Mouse (Mus musculus) MEL (cell line): ENCODE data around the gene Med21. TPM values are rescaled to one million over a fixed set of nuclear protein-coding genes. Genes with fewer than 3 reads are reported as not detected.

Source experiments
- DNase-seq: peaks from one replicate; pipeline ENCODE4 v3.0.0; 2011; ENCODE audit warnings: low read depth, low spot score
- H3K27ac ChIP-seq: 2 replicates; pipeline ENCODE4 v1.5.1; 2012; ENCODE audit warnings: low read depth, mild to moderate bottlenecking, control low read depth, low read length, moderate library complexity; ENCODE audit not compliant: control insufficient read depth
- H3K27me3 ChIP-seq, 2 experiments: fragments of 150-350 bp in 1 of 2; sonication (generic) in 1 of 2; 2 replicates each; pipeline ENCODE4 v1.6.1; 2012; ENCODE audit warnings: low read length in 2 of 2, mild to moderate bottlenecking in 2 of 2, improper control_type of control experiment in 1 of 2, moderate library complexity in 1 of 2; ENCODE audit not compliant: insufficient read depth in 2 of 2, control insufficient read depth in 1 of 2
- H3K36me3 ChIP-seq, 2 experiments: 2 replicates each; pipeline ENCODE4 v1.6.1; 2012 to 2014; ENCODE audit warnings: low read length in 2 of 2, improper control_type of control experiment in 1 of 2, inconsistent platforms in 1 of 2, mild to moderate bottlenecking in 1 of 2; ENCODE audit not compliant: insufficient read depth in 2 of 2, control insufficient read depth in 1 of 2
- H3K4me1 ChIP-seq, 2 experiments: fragments of 150-350 bp in 1 of 2; sonication (generic) in 1 of 2; 2 replicates each; pipeline ENCODE4 v1.6.1; 2012; ENCODE audit warnings: low read length in 2 of 2, improper control_type of control experiment in 1 of 2, mild to moderate bottlenecking in 1 of 2; ENCODE audit not compliant: insufficient read depth in 2 of 2, control insufficient read depth in 1 of 2
- H3K4me3 ChIP-seq, 2 experiments: fragments of 150-350 bp in 1 of 2; sonication (generic) in 1 of 2; 2 replicates each; pipeline ENCODE4 v1.5.1; 2012; ENCODE audit warnings: low read depth in 2 of 2, low read length in 2 of 2, mild to moderate bottlenecking in 2 of 2, moderate library complexity in 2 of 2, control low read depth in 1 of 2, improper control_type of control experiment in 1 of 2; ENCODE audit not compliant: control insufficient read depth in 1 of 2, insufficient read depth in 1 of 2
- H3K79me2 ChIP-seq: 2 replicates; pipeline ENCODE4 v1.6.1; 2012; ENCODE audit warnings: mild to moderate bottlenecking, low read length, moderate library complexity; ENCODE audit not compliant: control insufficient read depth, poor library complexity, insufficient read depth
- H3K9ac ChIP-seq: 2 replicates; pipeline ENCODE4 v1.6.1; 2012; ENCODE audit warnings: low read depth, mild to moderate bottlenecking, control low read depth, low read length, moderate library complexity; ENCODE audit not compliant: control insufficient read depth, poor library complexity, severe bottlenecking
- H3K9me3 ChIP-seq: fragments of 150-350 bp; sonication (generic); replicated peaks from 2 replicates; pipeline ENCODE4 v1.6.1; 2012; ENCODE audit warnings: mild to moderate bottlenecking, low read length, improper control_type of control experiment, moderate library complexity; ENCODE audit not compliant: insufficient read depth
- CHD2 ChIP-seq: IDR thresholded peaks from 2 replicates; pipeline ENCODE4 v1.6.1; 2011; ENCODE audit warnings: low read length, improper control_type of control experiment
- ELF1 ChIP-seq: IDR thresholded peaks from 2 replicates; pipeline ENCODE4 v1.6.1; 2014; ENCODE audit warnings: low read depth, mild to moderate bottlenecking, inconsistent platforms, low read length, improper control_type of control experiment, moderate library complexity
- EP300 ChIP-seq, 2 experiments: IDR thresholded peaks; 2 replicates each; pipeline ENCODE4 v1.6.1; 2011; ENCODE audit warnings: improper control_type of control experiment in 2 of 2, low read length in 2 of 2, low read depth in 1 of 2, mild to moderate bottlenecking in 1 of 2
- ETS1 ChIP-seq: IDR thresholded peaks from 2 replicates; pipeline ENCODE4 v1.6.1; 2012; ENCODE audit warnings: low read depth, mild to moderate bottlenecking, inconsistent platforms, low read length, improper control_type of control experiment, moderate library complexity
- GATA1 ChIP-seq: IDR thresholded peaks from 2 replicates; pipeline ENCODE4 v1.6.1; 2011; ENCODE audit warnings: low read depth, low read length, improper control_type of control experiment
- JUND ChIP-seq: IDR thresholded peaks from 2 replicates; pipeline ENCODE4 v1.6.1; 2011; ENCODE audit warnings: low read depth, mild to moderate bottlenecking, improper control_type of control experiment, low read length
- MAFK ChIP-seq: IDR thresholded peaks from 2 replicates; pipeline ENCODE4 v1.6.1; 2011; ENCODE audit warnings: low read depth, mild to moderate bottlenecking, low read length, improper control_type of control experiment, borderline replicate concordance
- MEF2A ChIP-seq: IDR thresholded peaks from 2 replicates; pipeline ENCODE4 v1.6.1; 2014; ENCODE audit warnings: low read depth, mild to moderate bottlenecking, inconsistent platforms, low read length, improper control_type of control experiment; ENCODE audit not compliant: poor library complexity, insufficient replicate concordance, severe bottlenecking; ENCODE audit errors: extremely low read depth
- MXI1 ChIP-seq: IDR thresholded peaks from 2 replicates; pipeline ENCODE4 v1.6.1; 2011; ENCODE audit warnings: mild to moderate bottlenecking, low read depth, low read length, improper control_type of control experiment
- NELFE ChIP-seq: IDR thresholded peaks from 2 replicates; pipeline ENCODE4 v1.6.1; 2011; ENCODE audit warnings: low read depth, low read length, improper control_type of control experiment
- POLR2AphosphoS2 ChIP-seq: IDR thresholded peaks from 2 replicates; pipeline ENCODE4 v1.6.1; 2011; ENCODE audit warnings: low read length, improper control_type of control experiment
- POLR2AphosphoS5 ChIP-seq: IDR thresholded peaks from 2 replicates; pipeline ENCODE4 v1.6.1; 2012; ENCODE audit warnings: low read depth, borderline replicate concordance, mild to moderate bottlenecking, inconsistent platforms, low read length, moderate library complexity, mixed read lengths
- SIN3A ChIP-seq: IDR thresholded peaks from 2 replicates; pipeline ENCODE4 v1.6.1; 2012; ENCODE audit warnings: low read length, improper control_type of control experiment, inconsistent platforms
- SMC3 ChIP-seq: IDR thresholded peaks from 2 replicates; pipeline ENCODE4 v1.6.1; 2011; ENCODE audit warnings: low read depth, low read length, improper control_type of control experiment
- TBP ChIP-seq: IDR thresholded peaks from 2 replicates; pipeline ENCODE4 v1.8.0; 2011; ENCODE audit warnings: low read depth, low read length, improper control_type of control experiment
- TCF12 ChIP-seq: IDR thresholded peaks from 2 replicates; pipeline ENCODE4 v1.6.1; 2014; ENCODE audit warnings: low read depth, mild to moderate bottlenecking, inconsistent platforms, low read length, improper control_type of control experiment, moderate library complexity
- UBTF ChIP-seq: IDR thresholded peaks from 2 replicates; pipeline ENCODE4 v1.6.1; 2012; ENCODE audit warnings: low read depth, mild to moderate bottlenecking, inconsistent platforms, low read length, improper control_type of control experiment, moderate library complexity, borderline replicate concordance; ENCODE audit not compliant: insufficient read depth
- USF2 ChIP-seq, 2 experiments: IDR thresholded peaks; 2 replicates each; pipeline ENCODE4 v1.6.1; 2011 to 2012; ENCODE audit warnings: improper control_type of control experiment in 2 of 2, low read length in 2 of 2, borderline replicate concordance in 1 of 2, inconsistent platforms in 1 of 2, low read depth in 1 of 2, mild to moderate bottlenecking in 1 of 2; ENCODE audit not compliant: insufficient read depth in 1 of 2
- ZC3H11A ChIP-seq: IDR thresholded peaks from 2 replicates; pipeline ENCODE4 v1.6.1; 2012; ENCODE audit warnings: low read depth, mild to moderate bottlenecking, inconsistent platforms, low read length, improper control_type of control experiment
- ZKSCAN1 ChIP-seq: IDR thresholded peaks from 2 replicates; pipeline ENCODE4 v1.6.1; 2012; ENCODE audit warnings: low read depth, mild to moderate bottlenecking, inconsistent platforms, low read length, improper control_type of control experiment, moderate library complexity
- polyA plus RNA-seq, 2 experiments: library from polyadenylated mRNA; stranded (reverse) in 1 of 2; unstranded in 1 of 2; fragments of >175 nt in 1 of 2; fragments of >200 nt in 1 of 2; gene quantifications; 2 replicates each; pipeline versions ENCODE4 v1.2.1 to v1.2.4; 2012; ENCODE audit warnings: low replicate concordance in 2 of 2, low read depth in 1 of 2; ENCODE audit not compliant: insufficient read length in 2 of 2, insufficient read depth in 1 of 2, missing spikeins in 1 of 2
- total RNA-seq: library from RNA; depleted of rRNA; stranded (reverse); fragments of 300-350 nt; gene quantifications from 2 replicates; pipeline ENCODE4 v1.2.3, GENCODE M21; 2012

Gene Med21
- total and polyA plus RNA-seq, 3 experiments, result 56.7 to 79.5 TPM; not detected in 1

GRCm38 (mm10) chr6:146674420-146674819 is 32.1 kb downstream of the Med21 start:
- TF ChIP-seq SMC3, result no peak
- no peak for TF ChIP-seq GATA1
- no peak for TF ChIP-seq ZC3H11A
- TF ChIP-seq USF2 (IDR thresholded peaks at IDR 0.05; ENCODE audit: borderline replicate concordance in 1 of 2, insufficient read depth in 1 of 2, low read depth in 1 of 2, low read length in 2 of 2), result no peak
- no peak for TF ChIP-seq ZKSCAN1
- no peak for TF ChIP-seq POLR2AphosphoS5
- TF ChIP-seq CHD2, result no peak
- no peak for TF ChIP-seq MAFK
- TF ChIP-seq ETS1, result no peak
- TF ChIP-seq TBP, result no peak
- TF ChIP-seq UBTF, result no peak
- no peak for TF ChIP-seq ELF1
- TF ChIP-seq TCF12, result no peak
- TF ChIP-seq MXI1, result no peak
- TF ChIP-seq POLR2AphosphoS2, result no peak
- H3K9me3 ChIP-seq, result no peaks in the 10 kb centered on the region
- H3K36me3 ChIP-seq, result peaks cover 0 to 20% of the 10 kb centered on the region in 2 experiments; a peak in 2 of 4 replicates
- H3K4me1 ChIP-seq, result peaks cover 20 to 28% of the 10 kb centered on the region in 2 experiments
- no peak overlapping the region for H3K27ac ChIP-seq
- no peaks in the 10 kb centered on the region for H3K27me3 ChIP-seq
- no peak for DNase-seq
- no peak overlapping the region; a peak in 1 of 4 replicates for H3K4me3 ChIP-seq
- no peaks in the 10 kb centered on the region for H3K79me2 ChIP-seq
- peak overlapping the region; percentile 1; the same call in 1 of the 2 replicates for H3K9ac ChIP-seq

GRCm38 (mm10) chr6:146674881-146675536 is 32.7 kb downstream of the Med21 start:
- Histone ChIP-seq H3K4me1 (peaks cover 20 to 28% of the 10 kb centered on the region in 2 experiments), H3K36me3 (peaks cover 0 to 20% of the 10 kb centered on the region in 2 experiments; a peak in 2 of 4 replicates), H3K9ac (peak overlapping the region; percentile 1; the same call in 1 of the 2 replicates), H3K9me3 (no peaks in the 10 kb centered on the region), H3K27me3 (no peaks in the 10 kb centered on the region), H3K4me3 (peak overlapping the region in 1 of 2 experiments; percentile 13; a peak in 1 of 4 replicates), H3K27ac (no peak overlapping the region), H3K79me2 (no peaks in the 10 kb centered on the region)
- peak; percentile 61 for DNase-seq
- TF ChIP-seq JUND, result peak; percentile 32; the same call in 1 of the 2 replicates
- no peak for TF ChIP-seq UBTF
- TF ChIP-seq EP300 (IDR thresholded peaks at IDR 0.05; ENCODE audit: low read depth in 1 of 2, low read length in 2 of 2), result peak in 1 of 2 experiments; percentile 22; a peak in 1 of 4 replicates
- peak; percentile 87; the same call in 1 of the 2 replicates for TF ChIP-seq MEF2A
- TF ChIP-seq NELFE, result no peak
- TF ChIP-seq ETS1, result peak; percentile 99
- TF ChIP-seq SIN3A, result 0 out of 2 replicates have a peak, but pooled peaks have one; percentile 28
- peak; percentile 23; the same call in 1 of the 2 replicates for TF ChIP-seq MXI1
